Mouse (Mus musculus) embryonic facial prominence, embryonic 11.5 days (tissue): ENCODE measurements around the gene Fam19a3. TPM values are rescaled to one million over a fixed set of nuclear protein-coding genes. Genes with fewer than 3 reads are reported as not detected.
"Not testable (repeated sequence)": the region's sequence is repeated elsewhere in the genome, so short reads cannot be mapped to it uniquely, and the experiment has no call there.

Source experiments
- ATAC-seq: fragments of 200-750 bp; cut with Nextera tagmentation; replicated peaks from 2 replicates; pipeline ENCODE4 v1.8.0; 2017; ENCODE audit warnings: low read depth; ENCODE audit not compliant: insufficient number of reproducible peaks, low FRiP score, low TSS enrichment
- DNase-seq: peaks from one replicate; pipeline ENCODE4 v3.0.0-alpha.2; 2015; ENCODE audit warnings: low spot score
- H3K27ac ChIP-seq: fragments of 300-500 bp; sonication (generic); replicated peaks from 2 replicates; pipeline ENCODE4 v1.5.1; 2014; ENCODE audit warnings: mild to moderate bottlenecking, low read depth, low read length, control low read depth
- H3K27me3 ChIP-seq: fragments of 300-500 bp; sonication (generic); 2 replicates; pipeline ENCODE4 v1.6.1; 2014; ENCODE audit warnings: mild to moderate bottlenecking, low read length, moderate library complexity, mixed read lengths; ENCODE audit not compliant: control insufficient read depth, insufficient read depth
- H3K36me3 ChIP-seq: fragments of 300-500 bp; sonication (generic); replicated peaks from 2 replicates; pipeline ENCODE4 v1.6.1; 2014; ENCODE audit warnings: low read depth, mild to moderate bottlenecking, low read length, moderate library complexity, mixed read lengths; ENCODE audit not compliant: control insufficient read depth, insufficient read depth
- H3K4me1 ChIP-seq: fragments of 300-500 bp; sonication (generic); 2 replicates; pipeline ENCODE4 v1.6.1; 2014; ENCODE audit warnings: low read length, mixed read lengths; ENCODE audit not compliant: control insufficient read depth, insufficient read depth
- H3K4me2 ChIP-seq: fragments of 300-500 bp; sonication (generic); 2 replicates; pipeline ENCODE4 v1.6.1; 2014; ENCODE audit warnings: low read depth, mild to moderate bottlenecking, control low read depth, low read length, moderate library complexity
- H3K4me3 ChIP-seq: fragments of 300-500 bp; sonication (generic); 2 replicates; pipeline ENCODE4 v1.5.1; 2014; ENCODE audit warnings: low read depth, low read length, control low read depth
- H3K9ac ChIP-seq: fragments of 300-500 bp; sonication (generic); replicated peaks from 2 replicates; pipeline ENCODE4 v1.6.1; 2014; ENCODE audit warnings: mild to moderate bottlenecking, control low read depth, low read length
- H3K9me3 ChIP-seq: fragments of 300-500 bp; sonication (generic); replicated peaks from 2 replicates; pipeline ENCODE4 v1.6.1; 2016; ENCODE audit warnings: mild to moderate bottlenecking, low read length, inconsistent platforms, mixed read lengths; ENCODE audit not compliant: control insufficient read depth
- WGBS: fragments of 180-500 bp; shearing (Covaris S2); extraction: QIAGEN DNeasy Blood & Tissue Kit; methylation state at CpG from one replicate; pipeline ENCODE4 v1.1.7; 2014; 5-methylcytosine and 5-hydroxymethylcytosine counted together
- polyA plus RNA-seq: library from polyadenylated mRNA; unstranded; fragments of >200 nt; fragmentation: Nextera tagmentation; extraction: Ambion mirVana; gene quantifications from 2 replicates; pipeline ENCODE4 v1.2.1, GENCODE M21; 2014

Gene Fam19a3
- polyA plus RNA-seq, 1 experiment from 2014 or later = not detected

DNA sequence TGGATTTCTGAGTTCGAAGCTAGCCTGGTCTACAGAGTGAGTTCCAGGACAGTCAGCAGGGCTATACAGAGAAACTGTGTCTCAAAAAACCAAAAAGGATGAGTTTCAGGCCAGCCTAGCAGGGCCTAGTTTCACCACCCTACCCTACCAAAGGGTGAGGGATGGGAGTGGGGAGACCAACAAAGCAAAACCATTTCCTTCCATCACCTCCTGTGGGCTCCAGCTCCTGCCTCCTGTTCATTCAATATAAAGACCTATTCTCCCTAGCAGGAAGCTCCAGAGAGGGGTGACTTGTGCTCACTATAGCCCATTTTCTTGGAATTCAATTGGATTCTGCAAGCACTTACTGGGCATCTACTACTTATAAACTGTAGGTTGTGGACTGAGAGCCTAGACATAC lies 33.1 kb upstream of the Fam19a3 start:
- Histone ChIP-seq H3K9me3 (no peaks in the 10 kb centered on the region), H3K36me3 (no peaks in the 10 kb centered on the region), H3K27ac (no peak overlapping the region), H3K4me1 (no peaks in the 10 kb centered on the region), H3K4me3 (no peak overlapping the region), H3K4me2 (no peak overlapping the region), H3K27me3 (no peaks in the 10 kb centered on the region), H3K9ac (no peak overlapping the region)
- ATAC-seq = no peak
- 88% methylated on average over 1 of the region's 1 CpGs for WGBS
- no peak for DNase-seq

- H3K4me3 ChIP-seq, H3K27ac ChIP-seq, DNase-seq, H3K4me1 ChIP-seq, H3K9ac ChIP-seq, H3K4me2 ChIP-seq, H3K36me3 ChIP-seq, ATAC-seq, H3K27me3 ChIP-seq, H3K9me3 ChIP-seq: not testable (repeated sequence)
- 93% methylated on average over 7 of the region's 7 CpGs for WGBS
These were observed 31.6 kb upstream of the Fam19a3 start for GRCm38 (mm10) chr3:104813227-104813626.

DNA sequence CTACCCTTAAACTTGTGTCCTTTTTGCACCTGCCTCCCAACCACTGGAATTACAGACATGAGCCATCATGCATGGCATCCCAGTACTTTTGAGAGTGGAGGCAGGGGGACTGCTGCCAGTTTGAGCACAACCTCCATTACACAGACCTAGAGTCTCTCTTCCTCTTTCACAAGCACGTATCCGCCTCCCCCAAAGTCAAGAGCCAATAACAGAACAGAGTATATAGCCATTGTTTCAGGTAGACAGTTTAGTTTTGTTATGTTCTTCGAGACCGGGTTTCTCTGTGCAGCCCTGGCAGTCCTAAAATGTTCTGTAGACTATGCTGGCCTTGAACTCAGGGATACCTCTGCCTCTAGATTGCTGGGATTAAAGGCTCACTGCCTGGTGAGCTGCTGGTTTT lies 30.6 kb upstream of the Fam19a3 start:
- H3K4me2 ChIP-seq = no peak overlapping the region
- no peak for DNase-seq
- 80% methylated on average over 4 of the region's 4 CpGs for WGBS

DNA sequence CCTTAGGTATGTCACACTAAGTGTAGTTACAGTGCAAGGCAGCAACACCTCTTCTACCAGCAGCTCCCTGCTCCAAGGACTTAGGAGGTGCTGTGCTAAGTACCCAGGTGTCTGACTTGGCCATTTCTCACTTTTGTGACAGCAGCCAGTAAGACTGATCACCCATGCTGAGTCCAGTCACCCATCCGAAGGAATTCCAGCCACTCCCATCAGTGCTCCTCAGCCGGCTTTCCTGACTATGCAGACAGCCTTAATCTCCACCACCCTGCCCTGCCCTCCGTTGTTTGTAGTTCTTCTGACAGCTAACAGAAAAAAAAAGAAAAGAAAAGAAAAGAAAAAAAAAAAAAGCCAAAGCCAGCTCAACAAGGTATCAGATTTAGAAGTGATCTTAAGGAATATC lies 30.1 kb upstream of the Fam19a3 start:
- Histone ChIP-seq H3K9ac (no peak overlapping the region), H3K4me3 (no peak overlapping the region), H3K36me3 (no peaks in the 10 kb centered on the region), H3K4me1 (no peaks in the 10 kb centered on the region), H3K27ac (no peak overlapping the region), H3K9me3 (no peaks in the 10 kb centered on the region), H3K4me2 (no peak overlapping the region), H3K27me3 (no peaks in the 10 kb centered on the region)
- ATAC-seq (no peak), DNase-seq (no peak)
- WGBS = 22% methylated on average over 3 of the region's 3 CpGs

More for the DNA sequence above, 30.6 kb upstream of the Fam19a3 start:
- Histone ChIP-seq H3K27me3 (no peaks in the 10 kb centered on the region), H3K27ac (no peak overlapping the region), H3K36me3 (no peaks in the 10 kb centered on the region), H3K9me3 (no peaks in the 10 kb centered on the region), H3K9ac (no peak overlapping the region), H3K4me1 (no peaks in the 10 kb centered on the region), H3K4me3 (no peak overlapping the region)
- ATAC-seq = no peak

DNA sequence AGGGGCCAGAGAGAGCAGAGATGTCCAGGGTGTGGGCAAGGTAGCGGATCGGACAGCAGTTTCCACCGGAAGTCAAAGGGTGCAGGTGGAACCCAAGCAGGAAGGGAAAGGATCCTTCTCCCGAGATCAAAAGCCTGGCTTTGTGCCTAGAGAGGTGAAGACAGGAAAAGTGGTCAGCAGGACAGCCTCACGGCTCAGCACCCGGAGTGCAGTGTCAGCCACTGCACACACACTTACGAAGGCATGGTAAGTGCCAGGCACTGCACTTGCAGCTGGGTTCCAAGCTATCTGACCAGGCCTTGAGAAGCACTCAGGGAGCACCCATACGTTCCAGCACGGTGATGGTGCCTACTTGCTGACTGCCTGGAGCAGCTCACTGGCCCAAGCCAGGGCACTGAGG lies 23.9 kb upstream of the Fam19a3 start:
- H3K4me1 ChIP-seq = no peaks in the 10 kb centered on the region
- no peak overlapping the region for H3K9ac ChIP-seq
- H3K4me3 ChIP-seq = no peak overlapping the region
- H3K27me3 ChIP-seq = no peaks in the 10 kb centered on the region
- no peak overlapping the region for H3K4me2 ChIP-seq
- H3K36me3 ChIP-seq = no peaks in the 10 kb centered on the region
- no peak overlapping the region for H3K27ac ChIP-seq
- no peaks in the 10 kb centered on the region for H3K9me3 ChIP-seq
- DNase-seq = no peak
- 78% methylated on average over 9 of the region's 9 CpGs for WGBS
- no peak for ATAC-seq

GRCm38 (mm10) chr3:104804312-104804711 lies 22.7 kb upstream of the Fam19a3 start:
- Histone ChIP-seq H3K9me3 (no peaks in the 10 kb centered on the region), H3K27ac (no peak overlapping the region), H3K4me3 (no peak overlapping the region), H3K36me3 (no peaks in the 10 kb centered on the region), H3K27me3 (no peaks in the 10 kb centered on the region), H3K9ac (no peak overlapping the region), H3K4me1 (no peaks in the 10 kb centered on the region), H3K4me2 (no peak overlapping the region)
- ATAC-seq (no peak), DNase-seq (no peak)
- 96% methylated on average over 10 of the region's 10 CpGs for WGBS

DNA sequence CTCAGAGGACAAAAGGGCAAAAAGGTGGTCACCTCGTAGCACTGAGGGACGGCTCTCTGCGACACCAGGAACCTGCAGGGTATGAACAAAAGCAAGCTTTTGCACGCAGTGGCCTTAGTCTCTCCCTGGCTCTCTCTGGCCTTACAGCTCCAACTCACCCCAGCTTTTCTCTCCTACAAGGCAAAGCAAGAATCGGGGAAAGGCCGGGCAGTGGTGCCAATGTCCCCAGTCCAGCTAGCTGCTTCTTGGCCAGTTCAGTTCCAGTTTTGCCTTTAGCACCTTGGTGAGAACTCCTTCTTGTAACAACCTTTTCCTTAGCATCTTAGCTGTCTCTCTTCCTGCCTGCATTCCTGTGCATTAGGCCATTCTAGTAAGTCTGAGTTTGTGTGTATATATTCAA lies 19.8 kb upstream of the Fam19a3 start:
- H3K4me1 ChIP-seq = no peaks in the 10 kb centered on the region
- H3K4me3 ChIP-seq = no peak overlapping the region
- WGBS = 87% methylated on average over 6 of the region's 6 CpGs
- no peaks in the 10 kb centered on the region for H3K27me3 ChIP-seq
- H3K36me3 ChIP-seq = no peaks in the 10 kb centered on the region
- no peak overlapping the region for H3K27ac ChIP-seq
- DNase-seq (no peak), ATAC-seq (no peak)
- no peak overlapping the region for H3K9ac ChIP-seq
- no peak overlapping the region for H3K4me2 ChIP-seq
- no peaks in the 10 kb centered on the region for H3K9me3 ChIP-seq

DNA sequence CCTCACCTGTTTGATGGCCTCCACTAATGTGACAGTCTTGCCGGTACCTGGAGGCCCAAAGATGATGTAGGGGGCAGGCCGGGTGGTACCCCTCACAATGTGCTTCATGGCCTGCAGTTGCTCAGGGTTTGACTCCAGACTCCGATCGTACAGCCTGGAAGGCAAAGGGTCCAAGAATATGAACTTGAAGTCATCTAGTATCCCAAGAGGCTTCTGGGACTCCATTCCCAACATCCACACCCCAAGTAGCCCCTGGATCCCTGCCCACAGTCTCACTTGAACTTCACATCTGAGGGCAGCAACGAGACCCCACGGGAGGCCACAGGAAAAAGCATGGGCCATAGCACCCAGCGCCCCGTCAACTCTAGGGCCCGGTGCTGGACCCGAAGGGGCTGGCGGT lies 19.0 kb upstream of the Fam19a3 start:
- Histone ChIP-seq H3K27me3 (no peaks in the 10 kb centered on the region), H3K4me1 (no peaks in the 10 kb centered on the region), H3K36me3 (no peaks in the 10 kb centered on the region), H3K27ac (no peak overlapping the region), H3K4me2 (no peak overlapping the region), H3K9ac (no peak overlapping the region), H3K9me3 (no peaks in the 10 kb centered on the region), H3K4me3 (no peak overlapping the region)
- no peak for DNase-seq
- 94% methylated on average over 11 of the region's 11 CpGs for WGBS
- ATAC-seq = no peak
